Mouse (Mus musculus) limb, embryonic 13.5 days (tissue): ENCODE data around the gene Tmem230. TPM values are rescaled to one million over a fixed set of nuclear protein-coding genes. Genes with fewer than 3 reads are reported as not detected.
"Not testable (repeated sequence)": the region's sequence is repeated elsewhere in the genome, so short reads cannot be mapped to it uniquely, and the experiment has no call there.

Experiments used
- ATAC-seq: fragments of 200-750 bp; cut with Nextera tagmentation; 2 replicates; pipeline ENCODE4 v1.8.0; 2017; ENCODE audit warnings: low read depth, moderate number of reproducible peaks, moderate TSS enrichment; ENCODE audit not compliant: low FRiP score
- H3K27ac ChIP-seq: fragments of 300-500 bp; sonication (generic); 2 replicates; pipeline ENCODE4 v1.5.1; 2015; ENCODE audit warnings: inconsistent platforms, mild to moderate bottlenecking, moderate library complexity
- H3K27me3 ChIP-seq: fragments of 300-500 bp; sonication (generic); 2 replicates; pipeline ENCODE4 v1.6.1; 2015; ENCODE audit warnings: mild to moderate bottlenecking, inconsistent platforms
- H3K36me3 ChIP-seq: fragments of 300-500 bp; sonication (generic); 2 replicates; pipeline ENCODE4 v1.6.1; 2015; ENCODE audit warnings: inconsistent platforms, mild to moderate bottlenecking, moderate library complexity
- H3K4me1 ChIP-seq: fragments of 300-500 bp; sonication (generic); 2 replicates; pipeline ENCODE4 v1.6.1; 2015; ENCODE audit warnings: inconsistent platforms
- H3K4me2 ChIP-seq: fragments of 300-500 bp; sonication (generic); replicated peaks from 2 replicates; pipeline ENCODE4 v1.6.1; 2015; ENCODE audit warnings: inconsistent platforms, mild to moderate bottlenecking, moderate library complexity
- H3K4me3 ChIP-seq: fragments of 300-500 bp; sonication (generic); 2 replicates; pipeline ENCODE4 v1.5.1; 2015; ENCODE audit warnings: moderate library complexity, mild to moderate bottlenecking, inconsistent platforms
- H3K9ac ChIP-seq: fragments of 300-500 bp; sonication (generic); 2 replicates; pipeline ENCODE4 v1.6.1; 2015; ENCODE audit warnings: mild to moderate bottlenecking, inconsistent platforms
- H3K9me3 ChIP-seq: fragments of 300-500 bp; sonication (generic); 2 replicates; pipeline ENCODE4 v1.6.1; 2016; ENCODE audit warnings: inconsistent platforms
- WGBS: fragments of 180-500 bp; shearing (Covaris S2); methylation state at CpG from one replicate; pipeline ENCODE4 v1.1.7; 2015; 5-methylcytosine and 5-hydroxymethylcytosine counted together
- polyA plus RNA-seq: library from polyadenylated mRNA; unstranded; fragments of >200 nt; fragmentation: Nextera tagmentation; extraction: Ambion mirVana; gene quantifications from 2 replicates; pipeline ENCODE4 v1.2.1, GENCODE M21; 2015

The Tmem230 gene
- 57.9 and 59.5 TPM in 2 replicates for polyA plus RNA-seq

DNA sequence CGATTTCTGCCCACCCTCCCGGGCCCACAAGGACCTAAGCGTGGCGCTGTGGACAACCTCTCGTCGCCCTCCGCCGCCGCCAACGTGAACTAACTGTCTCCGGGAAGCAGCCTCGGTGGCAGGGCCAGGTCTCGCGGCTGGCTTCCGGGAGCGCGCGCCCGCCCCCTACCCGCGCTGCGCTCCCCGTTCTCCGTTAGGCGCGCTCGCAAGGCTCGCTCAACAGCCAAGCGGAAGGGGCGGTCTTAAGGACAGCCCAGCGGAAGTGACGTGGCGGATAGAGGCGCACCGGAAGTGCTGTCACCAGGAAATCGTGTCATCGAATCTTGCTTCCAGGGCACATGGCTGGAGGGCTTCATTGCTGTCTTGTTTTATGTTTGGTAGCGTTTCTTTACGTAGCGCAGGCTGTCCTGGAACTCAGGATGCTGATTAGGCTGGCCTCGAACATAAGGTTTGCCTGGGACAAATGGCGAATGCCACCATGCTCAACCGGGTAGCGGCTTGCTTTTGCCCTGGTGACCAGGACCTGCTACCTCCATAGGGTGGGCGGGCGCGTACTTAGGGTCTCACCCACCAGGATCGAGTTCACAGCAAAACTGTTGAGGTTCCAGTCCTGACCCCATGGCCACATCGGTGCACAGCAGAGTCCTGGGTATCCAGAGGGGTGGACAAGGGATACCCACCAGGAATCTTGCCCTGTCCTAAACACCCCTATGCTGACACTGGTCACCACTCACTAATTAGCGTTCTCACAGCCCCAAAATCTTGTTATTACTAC lies at the start of gene Tmem230:
Tmem230 (minus strand) TSS at position 269 of the 775 bp plus-strand sequence.
- whole genome bisulfite sequencing: 4% methylated on average over 48 of the region's 50 CpGs
- Histone ChIP-seq H3K36me3 (peaks cover 44% of the 10 kb centered on the region), H3K9me3 (no peaks in the 10 kb centered on the region), H3K4me1 (peaks cover 37% of the 10 kb centered on the region), H3K27ac (peak within 1 kb of the TSS; percentile 69; the same call in 1 of the 2 replicates), H3K4me2 (peak within 1 kb of the TSS; percentile 77), H3K9ac (peak within 1 kb of the TSS; percentile 80), H3K27me3 (no peaks in the 10 kb centered on the region), H3K4me3 (peak within 1 kb of the TSS; percentile 62)
- peak; percentile 95 for ATAC-seq

DNA sequence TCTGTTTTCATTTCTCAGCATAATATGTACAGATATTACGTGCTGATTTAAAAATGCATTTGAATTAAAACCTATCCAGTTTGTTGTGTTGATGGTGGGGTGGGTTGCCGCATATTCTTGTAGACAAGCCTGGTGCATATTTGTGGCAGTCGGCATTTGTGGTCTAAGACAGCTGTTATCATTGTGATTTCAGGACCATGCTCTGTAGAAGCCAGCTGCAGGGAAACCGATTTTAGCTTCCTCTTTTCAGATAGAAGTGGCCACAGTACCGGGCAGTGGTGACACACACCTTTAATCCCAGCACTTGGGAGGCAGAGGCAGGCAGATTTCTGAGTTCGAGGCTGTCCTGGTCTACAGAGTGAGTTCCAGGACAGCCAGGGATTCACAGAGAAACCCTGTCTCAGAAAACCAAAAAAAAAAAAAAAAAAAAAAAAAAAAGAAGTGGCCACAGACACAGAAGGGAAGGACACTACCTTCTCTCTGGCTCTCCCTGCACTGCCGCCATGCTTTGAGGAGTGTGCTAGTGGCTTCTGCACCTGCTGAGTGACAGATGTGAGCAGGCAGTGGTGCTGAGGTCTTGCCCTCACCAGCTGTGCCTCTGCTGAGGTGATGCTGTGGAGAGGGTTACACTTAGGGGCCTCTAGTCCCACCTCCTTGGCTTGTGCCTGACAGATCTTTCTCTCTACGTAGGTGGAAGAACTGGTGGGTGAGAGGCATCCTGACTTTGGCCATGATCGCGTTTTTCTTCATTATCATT lies 46.3 kb upstream of the Tmem230 start:
- WGBS: 92% methylated on average over 10 of the region's 10 CpGs
- peaks cover 55% of the 10 kb centered on the region for H3K36me3 ChIP-seq
- ATAC-seq: peak; percentile 28; the same call in 1 of the 2 replicates

DNA sequence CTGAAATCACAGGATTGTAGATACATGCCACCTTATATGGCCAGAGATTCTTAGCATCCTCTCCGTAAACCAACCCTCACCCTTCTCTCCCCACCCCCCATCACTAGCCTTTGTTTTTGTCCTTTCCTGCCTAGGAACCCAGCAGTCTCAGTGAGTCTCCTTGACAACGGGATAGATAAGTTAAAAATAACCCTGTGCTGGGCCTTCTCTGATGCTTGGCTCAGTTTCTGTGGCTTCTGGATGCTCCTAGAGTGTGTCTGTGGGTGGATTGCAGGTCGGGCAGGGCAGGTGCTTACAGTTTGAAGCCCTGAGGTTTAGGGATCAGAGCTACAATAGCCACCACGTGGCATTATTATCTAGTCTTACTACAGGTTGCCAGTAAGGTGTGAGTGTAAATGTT lies 44.5 kb upstream of the Tmem230 start:
- Histone ChIP-seq H3K4me1 (peaks cover 9% of the 10 kb centered on the region; the same call in 1 of the 2 replicates), H3K4me3 (no peak overlapping the region), H3K4me2 (no peak overlapping the region), H3K27ac (no peak overlapping the region), H3K9ac (no peak overlapping the region), H3K36me3 (peaks cover 39% of the 10 kb centered on the region), H3K27me3 (no peaks in the 10 kb centered on the region), H3K9me3 (no peaks in the 10 kb centered on the region)
- 67% methylated on average over 4 of the region's 4 CpGs for WGBS
- no peak for ATAC-seq

More for the DNA sequence above, 46.3 kb upstream of the Tmem230 start:
- Histone ChIP-seq H3K9me3 (no peaks in the 10 kb centered on the region), H3K27ac (no peak overlapping the region), H3K4me3 (no peak overlapping the region), H3K27me3 (no peaks in the 10 kb centered on the region), H3K9ac (no peak overlapping the region), H3K4me2 (no peak overlapping the region), H3K4me1 (peaks cover 9% of the 10 kb centered on the region; the same call in 1 of the 2 replicates)

DNA sequence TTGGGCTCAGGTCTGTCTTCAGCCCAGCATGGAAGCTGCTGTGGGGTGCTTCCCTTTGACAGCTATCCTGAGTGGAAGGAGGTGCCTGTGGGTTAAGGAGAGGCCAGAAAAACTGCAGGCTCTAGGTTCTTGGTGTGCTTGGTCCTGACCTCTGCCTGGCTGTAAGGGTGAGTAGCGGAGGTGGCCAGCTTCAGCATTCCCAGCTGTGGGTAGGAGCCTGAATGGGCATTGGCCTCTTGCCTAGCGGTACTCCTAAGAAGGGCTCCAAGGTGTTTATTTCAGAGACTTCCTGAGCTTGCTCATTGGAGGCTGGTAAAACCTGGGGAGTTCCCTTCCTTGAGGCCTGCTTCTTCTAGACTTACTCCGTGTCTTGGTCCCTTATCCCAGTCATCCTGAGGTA lies 43.7 kb upstream of the Tmem230 start:
- H3K9me3 ChIP-seq: no peaks in the 10 kb centered on the region
- 55% methylated on average over 3 of the region's 3 CpGs for WGBS
- no peaks in the 10 kb centered on the region for H3K27me3 ChIP-seq
- H3K4me2 ChIP-seq: no peak overlapping the region
- ATAC-seq: no peak
- H3K27ac ChIP-seq: 0 out of 2 replicates have a peak overlapping the region, but pooled peaks have one; percentile 12
- H3K36me3 ChIP-seq: peaks cover 31% of the 10 kb centered on the region
- H3K4me3 ChIP-seq: no peak overlapping the region
- H3K9ac ChIP-seq: no peak overlapping the region
- H3K4me1 ChIP-seq: peaks cover 11% of the 10 kb centered on the region; the same call in 1 of the 2 replicates

DNA sequence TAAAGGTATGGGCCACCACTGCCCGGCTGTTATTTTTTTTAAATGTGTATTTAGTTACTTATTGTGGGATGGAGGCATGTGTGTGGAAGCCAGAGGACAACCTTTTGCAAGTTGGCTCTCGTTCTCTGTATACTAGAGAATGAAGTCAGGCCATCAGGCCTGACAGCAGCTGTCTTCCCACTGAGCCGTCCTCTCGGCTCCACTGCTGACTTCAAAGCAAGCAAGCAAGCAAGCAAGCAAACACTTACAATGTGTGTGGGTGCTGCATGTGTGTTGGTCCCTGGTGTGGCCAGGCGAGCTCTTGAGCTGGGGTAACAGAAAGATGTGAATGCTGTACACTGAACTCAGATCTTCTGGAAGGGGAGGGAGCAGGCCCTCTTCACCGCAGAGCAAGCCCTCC lies 43.2 kb upstream of the Tmem230 start:
- Histone ChIP-seq H3K27me3 (no peaks in the 10 kb centered on the region), H3K4me1 (peaks cover 13% of the 10 kb centered on the region; the same call in 1 of the 2 replicates), H3K9me3 (no peaks in the 10 kb centered on the region), H3K27ac (no peak overlapping the region), H3K4me2 (no peak overlapping the region), H3K4me3 (no peak overlapping the region), H3K9ac (no peak overlapping the region), H3K36me3 (peaks cover 26% of the 10 kb centered on the region)
- no peak for ATAC-seq
- WGBS: 72% methylated on average over 6 of the region's 6 CpGs

DNA sequence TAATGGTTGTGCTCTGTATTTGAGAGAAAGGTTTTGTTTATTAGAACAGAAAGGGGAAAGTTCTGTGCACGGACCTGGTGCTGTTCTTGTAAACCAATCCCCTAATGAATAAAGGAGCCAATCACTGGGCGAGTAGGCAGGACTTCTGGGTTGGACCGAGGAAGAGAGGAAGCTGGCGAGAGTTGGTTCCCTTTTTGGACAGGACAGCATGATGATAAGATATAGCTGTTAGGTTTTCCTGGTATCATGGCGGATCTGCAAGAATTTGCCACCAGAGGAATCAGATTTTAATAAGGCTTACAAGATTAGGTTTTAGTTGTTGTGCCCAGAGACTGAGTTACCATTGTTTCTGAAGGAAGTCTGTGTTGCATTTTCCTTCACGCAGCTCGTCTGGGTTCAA lies 41.6 kb upstream of the Tmem230 start:
- not testable (repeated sequence) for H3K4me2 ChIP-seq, H3K9me3 ChIP-seq, H3K27ac ChIP-seq, H3K4me3 ChIP-seq, H3K27me3 ChIP-seq, ATAC-seq, H3K9ac ChIP-seq
- Histone ChIP-seq H3K4me1 (peaks cover 14% of the 10 kb centered on the region), H3K36me3 (peaks cover 10% of the 10 kb centered on the region)
- 75% methylated on average over 5 of the region's 7 CpGs for WGBS

DNA sequence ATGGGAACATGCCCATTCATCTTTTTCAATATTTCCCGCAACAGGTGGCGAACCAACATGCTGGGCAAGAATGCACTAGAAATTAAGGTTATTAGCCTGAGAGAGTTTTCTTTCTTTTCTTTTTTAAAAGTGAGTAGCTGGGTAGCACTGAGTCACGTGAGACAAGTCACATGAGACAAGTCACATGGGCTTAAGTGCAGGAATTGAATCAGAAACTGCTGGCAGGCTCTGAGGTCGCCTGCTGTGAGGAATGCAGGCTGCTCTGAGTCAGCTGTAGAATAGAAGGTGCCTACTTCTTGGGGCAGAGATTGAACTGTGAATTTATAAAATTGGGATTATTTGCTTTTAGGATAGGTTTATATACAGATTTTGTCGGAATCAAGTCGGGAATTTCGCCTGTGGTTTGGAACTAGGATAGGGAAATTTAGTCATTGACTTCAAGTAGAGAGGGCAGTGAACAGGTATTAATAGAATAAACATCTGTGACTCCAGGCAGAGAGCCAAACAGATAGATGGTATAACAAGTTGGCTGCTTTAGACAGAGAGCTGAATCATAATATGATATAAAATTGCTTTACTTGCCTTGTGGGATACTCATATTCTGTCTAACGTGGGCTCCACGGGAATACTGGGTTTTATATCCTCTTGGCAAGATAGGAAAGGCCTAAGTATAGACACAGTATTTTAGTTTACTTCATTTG lies 38.9 kb upstream of the Tmem230 start:
- no peak overlapping the region for H3K27ac ChIP-seq

DNA sequence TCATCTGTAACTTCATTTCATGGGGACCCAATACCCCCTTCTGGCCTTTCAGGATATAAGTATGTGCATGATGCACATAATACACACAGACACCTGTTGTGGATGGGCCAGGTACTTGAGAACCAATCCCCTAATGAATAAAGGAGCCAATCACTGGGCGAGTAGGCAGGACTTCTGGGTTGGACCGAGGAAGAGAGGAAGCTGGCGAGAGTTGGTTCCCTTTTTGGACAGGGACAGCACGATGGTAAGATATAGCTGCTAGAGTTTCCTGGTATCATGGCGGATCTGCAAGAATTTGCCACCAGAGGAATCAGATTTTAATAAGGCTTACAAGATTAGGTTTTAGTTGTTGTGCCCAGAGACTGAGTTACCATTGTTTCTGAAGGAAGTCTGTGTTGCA lies 38.1 kb upstream of the Tmem230 start:
- H3K27ac ChIP-seq, ATAC-seq, H3K27me3 ChIP-seq, H3K4me2 ChIP-seq, H3K36me3 ChIP-seq, H3K9me3 ChIP-seq, H3K9ac ChIP-seq, H3K4me3 ChIP-seq: not testable (repeated sequence)
- H3K4me1 ChIP-seq: peaks cover 33% of the 10 kb centered on the region
- 89% methylated on average over 5 of the region's 5 CpGs for WGBS

More for the DNA sequence above, 38.9 kb upstream of the Tmem230 start:
- Histone ChIP-seq H3K36me3 (no peaks in the 10 kb centered on the region), H3K4me2 (no peak overlapping the region), H3K9me3 (no peaks in the 10 kb centered on the region), H3K9ac (no peak overlapping the region), H3K4me3 (no peak overlapping the region), H3K4me1 (peaks cover 40% of the 10 kb centered on the region), H3K27me3 (no peaks in the 10 kb centered on the region)
- ATAC-seq: peak; percentile 55; the same call in 1 of the 2 replicates
- WGBS: 74% methylated on average over 9 of the region's 9 CpGs

DNA sequence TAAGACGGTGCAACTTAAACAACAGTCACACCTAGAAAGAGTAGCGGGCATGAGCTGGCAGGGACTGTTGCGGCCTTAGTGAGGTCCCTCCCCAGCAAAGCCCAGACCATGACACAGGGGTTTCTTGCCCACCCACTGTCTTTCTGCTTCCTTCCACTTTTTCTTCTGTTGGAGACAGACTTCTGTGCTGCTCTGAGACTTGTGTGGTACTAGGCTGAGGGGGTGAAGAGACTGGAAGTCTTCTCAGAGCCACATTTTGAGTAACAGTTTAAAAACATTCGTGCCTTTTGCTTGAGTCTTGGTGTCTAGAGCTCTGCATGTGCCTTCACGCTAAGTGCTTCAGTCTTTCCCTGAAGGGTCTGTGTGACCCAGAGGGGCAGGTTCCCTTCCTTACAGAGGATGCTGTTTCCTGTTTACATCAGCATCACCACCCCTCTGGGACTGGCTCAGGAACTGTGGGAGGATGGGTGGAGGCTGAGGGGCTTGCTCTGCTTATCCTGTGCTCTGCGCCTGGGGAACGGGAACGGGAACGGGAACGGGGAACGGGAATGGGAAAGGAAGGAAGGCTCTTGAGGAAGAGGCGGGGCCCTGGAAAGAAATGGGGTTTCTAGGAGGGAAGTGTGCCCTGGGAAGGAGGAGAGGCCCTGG lies 37.0 kb upstream of the Tmem230 start:
- Histone ChIP-seq H3K4me3 (no peak overlapping the region), H3K4me2 (no peak overlapping the region), H3K9ac (no peak overlapping the region; the same call in none of the 2 replicates), H3K9me3 (no peaks in the 10 kb centered on the region), H3K36me3 (peaks cover 7% of the 10 kb centered on the region), H3K4me1 (peaks cover 33% of the 10 kb centered on the region), H3K27ac (no peak overlapping the region; the same call in 1 of the 2 replicates), H3K27me3 (no peaks in the 10 kb centered on the region)
- ATAC-seq: no peak
- 83% methylated on average over 12 of the region's 12 CpGs for WGBS

DNA sequence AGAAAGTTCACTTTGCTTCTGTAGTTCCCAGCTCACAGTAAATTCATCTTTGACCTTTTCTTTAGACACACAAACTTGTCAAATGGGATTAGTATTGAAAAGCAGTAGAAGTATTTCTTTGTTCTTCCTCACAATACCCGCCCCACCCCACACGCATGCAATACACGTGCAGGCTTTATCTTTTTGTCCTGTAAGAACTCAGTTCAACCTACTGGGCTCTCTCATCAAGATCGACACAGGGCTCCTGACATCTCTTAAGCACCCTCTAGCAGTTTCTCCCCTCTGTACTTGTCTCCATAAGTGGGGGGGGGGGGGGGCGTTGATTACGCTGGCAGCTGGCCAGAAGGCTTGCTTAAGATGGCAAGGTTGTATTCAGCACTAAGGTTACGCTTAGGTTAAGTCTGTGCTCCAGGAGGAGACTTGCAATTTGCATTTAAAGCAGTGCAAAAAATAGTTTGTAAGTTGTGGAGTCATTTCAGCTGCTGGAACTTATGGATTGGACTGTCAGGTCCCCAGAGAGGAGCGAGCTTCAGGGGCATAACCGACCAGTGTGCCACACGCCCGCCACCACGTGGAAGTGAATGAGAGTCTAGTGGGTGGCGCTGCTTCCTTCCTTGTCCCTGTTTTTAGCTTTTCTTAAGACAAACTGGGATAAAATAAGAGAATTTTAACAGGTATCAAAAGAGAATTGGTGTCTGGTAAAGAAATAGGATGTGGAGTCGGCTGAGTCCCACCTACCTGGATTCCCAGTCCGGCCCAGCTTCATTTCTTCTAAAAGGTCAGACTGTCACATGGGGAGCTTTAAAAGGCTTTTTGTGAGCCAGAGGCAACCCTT lies 35.8 kb upstream of the Tmem230 start:
- ATAC-seq: no peak
- Histone ChIP-seq H3K9me3 (no peaks in the 10 kb centered on the region), H3K4me1 (peaks cover 33% of the 10 kb centered on the region), H3K27ac (peak overlapping the region; percentile 73; the same call in 1 of the 2 replicates), H3K4me2 (no peak overlapping the region), H3K9ac (peak overlapping the region; percentile 54; the same call in 1 of the 2 replicates), H3K27me3 (no peaks in the 10 kb centered on the region), H3K36me3 (peaks cover 8% of the 10 kb centered on the region), H3K4me3 (no peak overlapping the region)
- WGBS: 67% methylated on average over 15 of the region's 15 CpGs
